Mouse (Mus musculus) kidney, postnatal 0 days (tissue): ENCODE results near the gene Inpp5f. TPM values are rescaled to one million over a fixed set of nuclear protein-coding genes. Genes with fewer than 3 reads are reported as not detected.
A peak's percentile ranks its signal among the peaks of the same experiment; 100 is the strongest.

Source experiments
- ATAC-seq: fragments of 200-750 bp; cut with Nextera tagmentation; replicated peaks from 2 replicates; pipeline ENCODE4 v1.8.0; 2017; ENCODE audit warnings: low read depth, moderate number of reproducible peaks, moderate TSS enrichment, moderate library complexity; ENCODE audit not compliant: low FRiP score
- DNase-seq: peaks from one replicate; pipeline ENCODE4 v3.0.0-alpha.2; 2016; ENCODE audit warnings: low spot score
- H3K27ac ChIP-seq: fragments of 300-500 bp; sonication (generic); 2 replicates; pipeline ENCODE4 v1.5.1; 2014; ENCODE audit warnings: mild to moderate bottlenecking
- H3K27me3 ChIP-seq: fragments of 300-500 bp; sonication (generic); 2 replicates; pipeline ENCODE4 v1.6.1; 2014; ENCODE audit warnings: low read length, mixed read lengths; ENCODE audit not compliant: insufficient read depth
- H3K36me3 ChIP-seq: fragments of 300-500 bp; sonication (generic); 2 replicates; pipeline ENCODE4 v1.6.1; 2014; ENCODE audit warnings: low read length, mixed read lengths; ENCODE audit not compliant: insufficient read depth
- H3K4me1 ChIP-seq: fragments of 300-500 bp; sonication (generic); replicated peaks from 2 replicates; pipeline ENCODE4 v1.6.1; 2014; ENCODE audit warnings: antibody characterized with exemption, low read length, mixed read lengths; ENCODE audit not compliant: insufficient read depth
- H3K4me2 ChIP-seq: fragments of 300-500 bp; sonication (generic); 2 replicates; pipeline ENCODE4 v1.6.1; 2014; ENCODE audit warnings: mild to moderate bottlenecking, low read length, moderate library complexity, mixed read lengths
- H3K4me3 ChIP-seq: fragments of 300-500 bp; sonication (generic); replicated peaks from 2 replicates; pipeline ENCODE4 v1.5.1; 2014; ENCODE audit warnings: low read depth, low read length
- H3K9ac ChIP-seq: fragments of 300-500 bp; sonication (generic); 2 replicates; pipeline ENCODE4 v1.6.1; 2014; ENCODE audit warnings: low read depth, low read length
- H3K9me3 ChIP-seq: fragments of 300-500 bp; sonication (generic); replicated peaks from 2 replicates; pipeline ENCODE4 v1.6.1; 2016; ENCODE audit warnings: low read length, inconsistent platforms, mixed read lengths
- CTCF ChIP-seq: IDR thresholded peaks from 2 replicates; pipeline ENCODE4 v1.5.1; 2016; ENCODE audit warnings: antibody characterized with exemption, low read depth, mild to moderate bottlenecking, moderate library complexity
- WGBS: fragments of 180-500 bp; shearing (Covaris S2); extraction: QIAGEN DNeasy Blood & Tissue Kit; methylation state at CpG from one replicate; pipeline ENCODE4 v1.1.7; 2014; 5-methylcytosine and 5-hydroxymethylcytosine counted together
- polyA plus RNA-seq: library from polyadenylated mRNA; unstranded; fragments of >200 nt; fragmentation: Nextera tagmentation; extraction: Ambion mirVana; gene quantifications from 2 replicates; pipeline ENCODE4 v1.2.1, GENCODE M21; 2015

The Inpp5f gene
- polyA plus RNA-seq, 1 experiment from 2014 or later = 23.8 TPM

DNA sequence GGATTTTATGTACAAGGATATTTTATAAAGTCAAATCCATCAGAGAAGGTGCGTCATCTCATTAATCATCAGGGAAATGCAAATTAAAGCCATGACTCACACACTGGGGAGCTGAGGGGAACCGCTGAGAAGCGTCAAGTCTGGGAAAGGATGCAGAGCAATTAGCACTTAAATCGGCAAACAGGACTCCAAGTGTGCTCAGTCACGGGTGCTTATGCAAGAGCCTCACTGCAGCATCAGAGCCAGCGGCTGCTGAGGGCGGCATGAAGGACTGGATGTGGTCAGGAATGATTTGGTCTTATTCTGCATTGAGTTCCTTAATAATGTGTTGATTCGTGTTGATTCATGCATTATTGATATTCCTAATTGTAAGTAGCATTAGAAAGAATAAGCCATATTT lies 60.8 kb downstream of the Inpp5f start:
- no peak for TF ChIP-seq CTCF
- DNase-seq (peak; percentile 11), ATAC-seq (no peak)
- no peaks in the 10 kb centered on the region for H3K27me3 ChIP-seq
- no peak overlapping the region for H3K4me3 ChIP-seq
- H3K4me2 ChIP-seq = no peak overlapping the region
- H3K9ac ChIP-seq = no peak overlapping the region
- 35% methylated on average over 8 of the region's 8 CpGs for WGBS
- peaks cover 14% of the 10 kb centered on the region; the same call in 1 of the 2 replicates for H3K36me3 ChIP-seq
- H3K27ac ChIP-seq = no peak overlapping the region
- H3K4me1 ChIP-seq = 0 out of 2 replicates have a peak, but pooled peaks cover 4% of the 10 kb centered on the region
- H3K9me3 ChIP-seq = no peaks in the 10 kb centered on the region

DNA sequence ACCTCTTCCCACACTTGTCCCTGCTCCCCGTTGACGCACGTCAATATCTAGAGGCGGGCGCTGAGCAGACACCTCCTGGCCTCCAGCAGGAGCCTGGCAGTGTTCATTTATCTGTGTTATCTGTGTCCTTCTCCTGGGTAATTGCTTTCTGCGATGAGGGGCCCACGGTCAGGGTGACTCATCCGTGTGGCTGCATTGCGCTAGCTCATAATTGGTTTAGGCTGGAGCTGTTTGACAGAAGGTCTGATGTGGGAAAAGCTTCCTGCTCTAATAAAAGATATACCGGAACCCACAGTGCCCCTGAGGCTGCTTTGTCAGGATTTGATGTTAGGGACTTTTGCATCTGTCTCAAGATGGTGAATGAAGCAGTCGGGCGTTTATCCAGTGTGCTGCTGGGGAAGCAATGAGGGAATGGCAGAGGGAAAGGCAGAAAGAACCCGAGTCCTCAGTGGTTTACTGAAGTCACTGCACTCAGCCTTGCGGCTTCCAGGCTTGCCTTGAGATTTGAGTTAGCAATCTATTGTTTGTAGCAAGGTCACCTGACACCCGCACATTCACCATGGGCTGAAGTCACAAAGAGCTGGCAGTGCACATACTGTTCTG lies 61.4 kb downstream of the Inpp5f start:
- peaks cover 16% of the 10 kb centered on the region; the same call in 1 of the 2 replicates for H3K36me3 ChIP-seq
- 0 out of 2 replicates have a peak, but pooled peaks cover 4% of the 10 kb centered on the region for H3K4me1 ChIP-seq
- H3K9ac ChIP-seq = 0 out of 2 replicates have a peak overlapping the region, but pooled peaks have one; percentile 13
- no peak overlapping the region for H3K27ac ChIP-seq
- H3K4me3 ChIP-seq = no peak overlapping the region
- no peak for TF ChIP-seq CTCF
- 33% methylated on average over 15 of the region's 15 CpGs for WGBS
- DNase-seq = no peak
- ATAC-seq = no peak
- no peak overlapping the region for H3K4me2 ChIP-seq
- no peaks in the 10 kb centered on the region for H3K27me3 ChIP-seq
- no peaks in the 10 kb centered on the region for H3K9me3 ChIP-seq

DNA sequence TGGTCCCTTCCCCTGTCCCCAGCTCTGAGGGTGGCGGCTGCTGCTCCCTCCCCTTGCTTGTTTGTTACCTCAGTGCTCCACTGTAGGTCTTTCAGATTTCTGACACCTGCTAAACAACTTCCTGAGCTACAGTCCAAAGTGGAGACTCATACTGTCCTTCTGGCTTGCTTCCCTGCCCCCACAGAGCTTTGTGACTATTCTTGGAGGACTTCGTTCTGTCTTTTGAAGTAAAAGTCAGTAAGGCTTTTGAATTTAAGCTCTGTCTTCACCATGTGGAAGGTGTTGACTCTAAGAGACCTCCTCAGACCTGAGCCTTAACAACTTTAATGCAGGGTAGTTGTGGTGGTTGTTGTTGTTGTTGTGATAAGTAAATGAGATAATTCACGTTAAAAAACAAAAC lies 67.4 kb downstream of the Inpp5f start:
- Histone ChIP-seq H3K4me1 (no peaks in the 10 kb centered on the region), H3K9ac (no peak overlapping the region), H3K9me3 (no peaks in the 10 kb centered on the region), H3K4me2 (no peak overlapping the region), H3K4me3 (no peak overlapping the region), H3K27me3 (no peaks in the 10 kb centered on the region), H3K27ac (no peak overlapping the region), H3K36me3 (peaks cover 14% of the 10 kb centered on the region; the same call in 1 of the 2 replicates)
- ATAC-seq = no peak
- 70% methylated on average over 3 of the region's 3 CpGs for WGBS
- no peak for DNase-seq
- no peak for TF ChIP-seq CTCF

DNA sequence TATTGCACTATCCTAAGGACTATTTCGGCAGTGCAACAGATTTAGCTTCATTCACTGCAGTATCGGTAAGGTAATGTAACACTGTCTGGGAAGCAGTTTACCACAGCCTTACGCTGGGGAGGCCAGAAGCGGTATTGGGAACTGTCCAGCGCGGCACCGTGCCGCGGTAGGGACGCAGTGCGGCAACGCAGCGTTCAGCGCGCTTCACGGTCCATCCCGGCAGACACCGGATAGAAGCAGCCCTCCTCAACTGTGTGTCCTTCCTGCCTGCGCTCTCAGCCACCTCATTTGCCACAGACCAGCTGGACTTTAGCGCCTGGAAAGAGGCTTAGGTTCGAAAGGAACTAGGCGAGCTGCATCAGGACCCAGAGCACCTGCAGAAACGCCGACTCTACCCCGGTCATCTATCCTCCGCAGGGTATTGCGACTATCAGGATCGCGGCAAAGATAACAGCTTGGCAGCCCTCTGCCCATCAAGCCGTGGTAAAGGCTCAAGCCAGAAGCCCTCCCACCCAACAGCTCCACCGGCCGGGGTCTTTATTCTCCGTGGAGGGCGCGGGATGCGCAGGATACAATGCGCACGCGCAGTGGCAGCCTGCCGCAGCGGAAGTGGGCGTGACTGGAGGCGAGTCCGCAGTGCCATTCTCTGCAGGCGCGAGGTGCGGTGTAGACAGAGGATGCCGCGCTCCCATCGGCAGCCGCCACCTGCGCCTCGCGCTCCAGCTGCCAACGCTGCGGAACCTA lies 76.9 kb downstream of the Inpp5f start:
- Histone ChIP-seq H3K4me2 (peak overlapping the region; percentile 56), H3K9me3 (no peaks in the 10 kb centered on the region), H3K4me1 (no peaks in the 10 kb centered on the region), H3K4me3 (peak overlapping the region; percentile 32), H3K9ac (no peak overlapping the region), H3K27me3 (no peaks in the 10 kb centered on the region), H3K36me3 (0 out of 2 replicates have a peak, but pooled peaks cover 9% of the 10 kb centered on the region), H3K27ac (no peak overlapping the region)
- peak; percentile 52 for DNase-seq
- ATAC-seq = peak; percentile 57
- WGBS = 47% methylated on average over 56 of the region's 56 CpGs
- no peak for TF ChIP-seq CTCF

DNA sequence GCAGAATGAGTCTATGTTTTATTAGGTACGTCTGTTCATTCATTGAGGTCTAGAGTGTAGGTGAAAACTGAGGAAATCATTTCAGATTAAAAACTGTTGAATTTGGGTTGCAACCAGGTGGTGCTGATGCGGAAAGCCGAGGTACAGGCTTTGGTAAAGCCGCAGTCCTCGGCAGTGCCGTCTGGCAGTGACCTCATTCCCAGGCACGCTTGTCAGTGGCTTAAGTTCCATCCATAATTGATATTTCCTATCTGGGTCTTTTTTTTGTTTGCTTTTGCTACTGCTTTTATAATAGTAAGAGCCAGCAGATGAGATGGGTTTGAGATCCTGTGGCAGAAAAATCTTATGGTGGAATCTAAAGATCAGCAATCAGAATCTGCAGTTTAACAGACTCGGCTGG lies 78.2 kb downstream of the Inpp5f start:
- no peak overlapping the region for H3K9ac ChIP-seq
- DNase-seq = no peak
- no peak for ATAC-seq
- TF ChIP-seq CTCF = no peak
- H3K27ac ChIP-seq = no peak overlapping the region
- no peaks in the 10 kb centered on the region for H3K9me3 ChIP-seq
- H3K4me3 ChIP-seq = no peak overlapping the region
- no peaks in the 10 kb centered on the region for H3K4me1 ChIP-seq
- H3K27me3 ChIP-seq = no peaks in the 10 kb centered on the region
- peaks cover 12% of the 10 kb centered on the region for H3K36me3 ChIP-seq
- 89% methylated on average over 8 of the region's 8 CpGs for WGBS
- no peak overlapping the region for H3K4me2 ChIP-seq

DNA sequence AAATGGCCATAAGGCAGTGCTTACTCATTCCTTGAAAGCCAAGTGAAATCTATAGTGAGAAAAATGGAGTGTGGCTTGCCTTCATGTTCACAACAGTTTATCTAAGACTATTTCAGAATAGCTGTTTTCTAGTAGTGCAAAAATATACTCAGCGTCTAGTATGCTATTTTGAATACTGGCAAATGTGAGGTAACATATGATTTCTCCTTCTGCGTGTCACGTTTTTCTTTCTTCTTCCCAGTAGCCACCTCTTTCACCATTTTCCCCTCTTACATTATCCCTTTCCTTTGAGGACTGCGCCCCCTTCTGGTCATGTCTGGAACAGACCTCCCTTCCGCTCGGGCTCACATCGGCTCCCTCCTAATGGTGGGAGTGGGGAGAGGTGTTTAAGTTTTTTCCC lies 78.9 kb downstream of the Inpp5f start:
- H3K9ac ChIP-seq = no peak overlapping the region
- WGBS = 20% methylated on average over 7 of the region's 7 CpGs
- H3K27ac ChIP-seq = no peak overlapping the region
- H3K4me3 ChIP-seq = no peak overlapping the region
- H3K36me3 ChIP-seq = peaks cover 15% of the 10 kb centered on the region
- ATAC-seq (no peak), DNase-seq (peak; percentile 87)
- H3K9me3 ChIP-seq = no peaks in the 10 kb centered on the region
- no peaks in the 10 kb centered on the region for H3K4me1 ChIP-seq
- peak; percentile 96 for TF ChIP-seq CTCF
- H3K4me2 ChIP-seq = no peak overlapping the region
- no peaks in the 10 kb centered on the region for H3K27me3 ChIP-seq
